8 mouse cellular contexts compared by ENCODE assay signal in the genomic region with DNA sequence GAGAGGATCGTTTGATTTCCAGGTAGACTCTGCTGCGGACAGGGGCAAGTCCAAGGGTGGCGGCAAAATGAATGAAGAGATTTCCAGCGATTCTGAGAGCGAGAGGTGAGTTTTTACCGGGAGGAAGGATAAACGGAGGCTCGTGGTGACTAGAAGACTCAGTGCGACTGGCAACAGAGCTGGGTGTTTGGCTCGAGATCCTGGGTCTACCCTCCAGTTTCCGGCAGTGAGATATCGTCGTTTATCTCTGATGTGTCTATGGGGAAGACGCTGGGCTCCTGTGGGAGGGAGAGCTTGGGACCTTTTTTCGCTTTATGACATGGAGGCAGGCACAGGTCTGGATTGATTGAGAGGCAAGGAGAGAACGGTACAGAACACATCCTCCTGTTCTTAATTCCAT. TPM values are rescaled to one million over a fixed set of nuclear protein-coding genes. Genes with fewer than 3 reads are reported as not detected.
DNase-seq lines count a peak whose midpoint lies in the region; ATAC-seq lines count a peak whose summit lies in the region.

No protein-coding gene starts in this region.

- peaks cover 24% of the 10 kb centered on the region for H3K36me3 ChIP-seq in heart, embryonic 12.5 days
- no peaks in the 10 kb centered on the region; the same call in 1 of the 2 replicates for H3K36me3 ChIP-seq in embryonic facial prominence, embryonic 11.5 days (replicated peaks; ENCODE audit: control insufficient read depth, insufficient read depth, low read depth, low read length)
- peaks cover 18% of the 10 kb centered on the region for H3K36me3 ChIP-seq in intestine, embryonic 14.5 days (ENCODE audit: control insufficient read depth, insufficient read depth, low read length)
- peaks cover 11% of the 10 kb centered on the region; the same call in 1 of the 2 replicates for H3K36me3 ChIP-seq in midbrain, embryonic 16.5 days (ENCODE audit: control insufficient read depth, insufficient read depth, low read length)

- H3K27ac ChIP-seq in heart, embryonic 12.5 days (ENCODE audit: poor library complexity, severe bottlenecking) = 0 out of 2 replicates have a peak overlapping the region, but pooled peaks have one; percentile 6
- H3K27ac ChIP-seq in embryonic facial prominence, embryonic 11.5 days (replicated peaks; ENCODE audit: low read depth, low read length) = no peak overlapping the region
- no peak overlapping the region for H3K27ac ChIP-seq in intestine, embryonic 14.5 days (ENCODE audit: low read depth)
- H3K27ac ChIP-seq in midbrain, embryonic 16.5 days (ENCODE audit: low read length) = no peak overlapping the region

- peaks cover 36% of the 10 kb centered on the region for H3K4me1 ChIP-seq in heart, embryonic 12.5 days (replicated peaks)
- peaks cover 10% of the 10 kb centered on the region for H3K4me1 ChIP-seq in embryonic facial prominence, embryonic 11.5 days (ENCODE audit: control insufficient read depth, insufficient read depth, low read length)
- peaks cover 15% of the 10 kb centered on the region for H3K4me1 ChIP-seq in intestine, embryonic 14.5 days (replicated peaks; ENCODE audit: control insufficient read depth, insufficient read depth, low read length)
- peaks cover 10% of the 10 kb centered on the region for H3K4me1 ChIP-seq in midbrain, embryonic 16.5 days (ENCODE audit: control insufficient read depth, insufficient read depth, low read length)

- no peaks in the 10 kb centered on the region for H3K27me3 ChIP-seq in heart, embryonic 12.5 days (replicated peaks)
- no peaks in the 10 kb centered on the region for H3K27me3 ChIP-seq in embryonic facial prominence, embryonic 11.5 days (ENCODE audit: control insufficient read depth, insufficient read depth, low read length)
- H3K27me3 ChIP-seq in intestine, embryonic 14.5 days (replicated peaks; ENCODE audit: control insufficient read depth, insufficient read depth, low read length) = no peaks in the 10 kb centered on the region
- no peaks in the 10 kb centered on the region for H3K27me3 ChIP-seq in midbrain, embryonic 16.5 days (ENCODE audit: control insufficient read depth, insufficient read depth, low read depth, low read length)

- peak overlapping the region; percentile 77 for H3K9ac ChIP-seq in heart, embryonic 12.5 days
- H3K9ac ChIP-seq in embryonic facial prominence, embryonic 11.5 days (replicated peaks; ENCODE audit: low read length) = peak overlapping the region; percentile 70
- H3K9ac ChIP-seq in intestine, embryonic 14.5 days (ENCODE audit: low read length) = peak overlapping the region; percentile 69
- H3K9ac ChIP-seq in midbrain, embryonic 16.5 days (ENCODE audit: low read depth, low read length) = peak overlapping the region; percentile 68

- H3K4me2 ChIP-seq in heart, embryonic 12.5 days = peak overlapping the region; percentile 93
- peak overlapping the region; percentile 83 for H3K4me2 ChIP-seq in embryonic facial prominence, embryonic 11.5 days (ENCODE audit: low read depth, low read length)
- peak overlapping the region; percentile 96 for H3K4me2 ChIP-seq in intestine, embryonic 14.5 days (ENCODE audit: low read length)
- H3K4me2 ChIP-seq in midbrain, embryonic 16.5 days (ENCODE audit: low read length) = peak overlapping the region; percentile 83

- under 1% methylated on average over 16 of the region's 16 CpGs for WGBS in heart, embryonic 12.5 days
- 3% methylated on average over 16 of the region's 16 CpGs for WGBS in embryonic facial prominence, embryonic 11.5 days
- WGBS in intestine, embryonic 14.5 days = 2% methylated on average over 16 of the region's 16 CpGs
- WGBS in midbrain, embryonic 16.5 days = 8% methylated on average over 16 of the region's 16 CpGs

- DNase-seq in heart, postnatal 10 days = no peak
- DNase-seq in 416B (ENCODE audit: low read depth) = peak; percentile 18
- DNase-seq in embryonic facial prominence, embryonic 11.5 days (ENCODE audit: low spot score) = no peak
- no peak for DNase-seq in intestine, embryonic 14.5 days (ENCODE audit: low spot score)
- no peak for DNase-seq in B cell, adult 2 months
- no peak for DNase-seq in adrenal gland, postnatal 14 days

- peak overlapping the region; percentile 77 for H3K4me3 ChIP-seq in heart, embryonic 12.5 days
- H3K4me3 ChIP-seq in embryonic facial prominence, embryonic 11.5 days (ENCODE audit: low read depth, low read length) = peak overlapping the region; percentile 66
- H3K4me3 ChIP-seq in intestine, embryonic 14.5 days (ENCODE audit: low read depth, low read length) = peak overlapping the region; percentile 85
- peak overlapping the region; percentile 87 for H3K4me3 ChIP-seq in midbrain, embryonic 16.5 days (ENCODE audit: low read depth, low read length)

- intact Hi-C loops in heart, postnatal 10 days (cut with DNase I) = loop anchor here (2.0 to 5.0 kb wide), 3 partner anchors 49 to 195 kb away; a partner anchor contains a TSS

- H3K9me3 ChIP-seq in heart, embryonic 12.5 days (replicated peaks) = no peaks in the 10 kb centered on the region
- no peaks in the 10 kb centered on the region for H3K9me3 ChIP-seq in embryonic facial prominence, embryonic 11.5 days (replicated peaks; ENCODE audit: control insufficient read depth, low read length)
- no peaks in the 10 kb centered on the region for H3K9me3 ChIP-seq in intestine, embryonic 14.5 days (ENCODE audit: control insufficient read depth, low read length)
- no peaks in the 10 kb centered on the region for H3K9me3 ChIP-seq in midbrain, embryonic 16.5 days (replicated peaks; ENCODE audit: control insufficient read depth, low read length, poor library complexity, severe bottlenecking)

- ATAC-seq in heart, embryonic 12.5 days (ENCODE audit: insufficient number of reproducible peaks, low FRiP score) = no peak
- ATAC-seq in embryonic facial prominence, embryonic 11.5 days (replicated peaks; ENCODE audit: insufficient number of reproducible peaks, low FRiP score, low TSS enrichment, low read depth) = no peak
- ATAC-seq in intestine, embryonic 14.5 days (replicated peaks; ENCODE audit: low FRiP score, low TSS enrichment, low read depth) = no peak
- no peak for ATAC-seq in midbrain, embryonic 16.5 days

RNA-seq across cellular contexts. Expression of a gene that starts 0.9 kb away (rescaled TPM):
- 1.0 and 1.6 TPM in 2 replicates for polyA plus RNA-seq in heart, embryonic 12.5 days (2016; fragmentation: Nextera tagmentation; extraction: Ambion mirVana)
- total RNA-seq in heart, postnatal 10 days (2021) = 10 to 100 TPM; 12.5 to 13.5 TPM
- 1.8 and 1.9 TPM in 2 replicates for polyA plus RNA-seq in embryonic facial prominence, embryonic 11.5 days (2014; fragmentation: Nextera tagmentation; extraction: Ambion mirVana)
- 1.7 and 2.2 TPM in 2 replicates for polyA plus RNA-seq in intestine, embryonic 14.5 days (2014; fragmentation: Nextera tagmentation; extraction: Ambion mirVana)
- 0.73 and 0.89 TPM in 2 replicates for polyA plus RNA-seq in midbrain, embryonic 16.5 days (2015; fragmentation: Nextera tagmentation; extraction: Ambion mirVana)
- total RNA-seq in adrenal gland, postnatal 14 days (2021) = 24.0 and 26.5 TPM in 2 replicates

RNA-seq across cellular contexts. Expression of a gene that starts 1.9 kb away (rescaled TPM):
- 32.5 and 34.5 TPM in 2 replicates for polyA plus RNA-seq in heart, embryonic 12.5 days (2016; fragmentation: Nextera tagmentation; extraction: Ambion mirVana)
- total RNA-seq in heart, postnatal 10 days (2021) = 10 to 100 TPM; 18.8 to 19.1 TPM
- polyA plus RNA-seq in embryonic facial prominence, embryonic 11.5 days (2014; fragmentation: Nextera tagmentation; extraction: Ambion mirVana) = 43.2 and 48.6 TPM in 2 replicates
- polyA plus RNA-seq in intestine, embryonic 14.5 days (2014; fragmentation: Nextera tagmentation; extraction: Ambion mirVana) = 51.7 and 52.4 TPM in 2 replicates
- polyA plus RNA-seq in midbrain, embryonic 16.5 days (2015; fragmentation: Nextera tagmentation; extraction: Ambion mirVana) = 48.3 and 48.5 TPM in 2 replicates
- 34.2 and 53.4 TPM in 2 replicates for total RNA-seq in adrenal gland, postnatal 14 days (2021)

RNA-seq across cellular contexts. Expression of a gene that starts 11.9 kb away (rescaled TPM):
- polyA plus RNA-seq in heart, embryonic 12.5 days (2016; fragmentation: Nextera tagmentation; extraction: Ambion mirVana) = 0.41 and 0.46 TPM in 2 replicates
- total RNA-seq in heart, postnatal 10 days (2021) = under 1 TPM in 1 of 2 experiments, not detected in 1; 0.12 TPM
- polyA plus RNA-seq in embryonic facial prominence, embryonic 11.5 days (2014; fragmentation: Nextera tagmentation; extraction: Ambion mirVana) = 0.10 and 0.31 TPM in 2 replicates
- 0.08 and 0.41 TPM in 2 replicates for polyA plus RNA-seq in intestine, embryonic 14.5 days (2014; fragmentation: Nextera tagmentation; extraction: Ambion mirVana)
- 0.78 and 0.98 TPM in 2 replicates for polyA plus RNA-seq in midbrain, embryonic 16.5 days (2015; fragmentation: Nextera tagmentation; extraction: Ambion mirVana)
- 0.23 TPM in 1 of 2 replicates, not detected in the other for total RNA-seq in adrenal gland, postnatal 14 days (2021)

RNA-seq across cellular contexts. Expression of a gene that starts 22.1 kb away (rescaled TPM):
- not detected in 2 replicates for polyA plus RNA-seq in heart, embryonic 12.5 days (2016; fragmentation: Nextera tagmentation; extraction: Ambion mirVana)
- total RNA-seq in heart, postnatal 10 days (2021) = not detected
- polyA plus RNA-seq in embryonic facial prominence, embryonic 11.5 days (2014; fragmentation: Nextera tagmentation; extraction: Ambion mirVana) = not detected in 2 replicates
- not detected in 2 replicates for polyA plus RNA-seq in intestine, embryonic 14.5 days (2014; fragmentation: Nextera tagmentation; extraction: Ambion mirVana)
- polyA plus RNA-seq in midbrain, embryonic 16.5 days (2015; fragmentation: Nextera tagmentation; extraction: Ambion mirVana) = not detected in 2 replicates
- total RNA-seq in adrenal gland, postnatal 14 days (2021) = not detected in 2 replicates

RNA-seq across cellular contexts. Expression of a gene that starts 24.6 kb away (rescaled TPM):
- 96.9 and 109 TPM in 2 replicates for polyA plus RNA-seq in heart, embryonic 12.5 days (2016; fragmentation: Nextera tagmentation; extraction: Ambion mirVana)
- total RNA-seq in heart, postnatal 10 days (2021) = 10 to 100 TPM; 77.4 to 89.6 TPM
- 165 and 189 TPM in 2 replicates for polyA plus RNA-seq in embryonic facial prominence, embryonic 11.5 days (2014; fragmentation: Nextera tagmentation; extraction: Ambion mirVana)
- 55.3 and 73.4 TPM in 2 replicates for polyA plus RNA-seq in intestine, embryonic 14.5 days (2014; fragmentation: Nextera tagmentation; extraction: Ambion mirVana)
- 242 and 262 TPM in 2 replicates for polyA plus RNA-seq in midbrain, embryonic 16.5 days (2015; fragmentation: Nextera tagmentation; extraction: Ambion mirVana)
- 24.3 and 32.2 TPM in 2 replicates for total RNA-seq in adrenal gland, postnatal 14 days (2021)
